Mouse (Mus musculus) large intestine, adult 2 months (tissue): ENCODE measurements around the gene Tbcc. TPM values are rescaled to one million over a fixed set of nuclear protein-coding genes. Genes with fewer than 3 reads are reported as not detected.
"Not testable (repeated sequence)": the region's sequence is repeated elsewhere in the genome, so short reads cannot be mapped to it uniquely, and the experiment has no call there.

ENCODE experiments used
- DNase-seq: peaks from one replicate; pipeline ENCODE4 v3.0.0-alpha.2; 2012; ENCODE audit warnings: low read depth, low spot score
- WGBS: fragments of 180-500 bp; shearing (Covaris S2); methylation state at CpG from one replicate; pipeline ENCODE4 v1.1.7; 2018; 5-methylcytosine and 5-hydroxymethylcytosine counted together
- polyA plus RNA-seq: library from polyadenylated mRNA; depleted of rRNA; stranded (reverse); fragments of >200 nt; gene quantifications from 2 replicates; pipeline ENCODE4 v1.2.3, GENCODE M21; 2012; rRNA removed

Tbcc gene
- polyA plus RNA-seq, result 16.0 and 18.2 TPM in 2 replicates

GRCm38 (mm10) chr17:46890116-46890815 is at the start of gene Tbcc:
Tbcc (plus strand) TSS chr17:46890684.
- 1% methylated on average over 40 of the region's 40 CpGs for WGBS
- DNase-seq, result peak; percentile 90

- 53% methylated on average over 2 of the region's 2 CpGs for WGBS
- DNase-seq, result no peak
Observed at GRCm38 (mm10) chr17:46843022-46843421, 47.5 kb upstream of the Tbcc start.

GRCm38 (mm10) chr17:46843716-46844115 is 46.8 kb upstream of the Tbcc start:
- DNase-seq, result no peak

GRCm38 (mm10) chr17:46844811-46845210 is 45.7 kb upstream of the Tbcc start:
- 80% methylated on average over 10 of the region's 10 CpGs for WGBS
- no peak for DNase-seq

More at GRCm38 (mm10) chr17:46843716-46844115, 46.8 kb upstream of the Tbcc start:
- 61% methylated on average over 7 of the region's 7 CpGs for WGBS

GRCm38 (mm10) chr17:46845262-46845661 is 45.2 kb upstream of the Tbcc start:
- no peak for DNase-seq
- 88% methylated on average over 12 of the region's 12 CpGs for WGBS

- WGBS, result 95% methylated on average over 18 of the region's 18 CpGs
- not testable (repeated sequence) for DNase-seq
Observed at GRCm38 (mm10) chr17:46846573-46846972, 43.9 kb upstream of the Tbcc start.

- no peak for DNase-seq
- 88% methylated on average over 7 of the region's 7 CpGs for WGBS
Observed at GRCm38 (mm10) chr17:46847206-46847605, 43.3 kb upstream of the Tbcc start.

GRCm38 (mm10) chr17:46852725-46853124 is 37.8 kb upstream of the Tbcc start:
- no peak for DNase-seq

GRCm38 (mm10) chr17:46853281-46853680 is 37.2 kb upstream of the Tbcc start:
- WGBS, result 26% methylated on average over 6 of the region's 6 CpGs
- DNase-seq, result no peak

More at GRCm38 (mm10) chr17:46852725-46853124, 37.8 kb upstream of the Tbcc start:
- WGBS, result 14% methylated on average over 6 of the region's 6 CpGs

GRCm38 (mm10) chr17:46854096-46854495 is 36.4 kb upstream of the Tbcc start:
- no peak for DNase-seq
- WGBS, result 83% methylated on average over 7 of the region's 7 CpGs

- WGBS, result 67% methylated on average over 8 of the region's 8 CpGs
- DNase-seq, result no peak
Observed at GRCm38 (mm10) chr17:46854640-46855110, 35.8 kb upstream of the Tbcc start.

GRCm38 (mm10) chr17:46855328-46856106 is 35.0 kb upstream of the Tbcc start:
- no peak for DNase-seq
- 41% methylated on average over 15 of the region's 15 CpGs for WGBS

GRCm38 (mm10) chr17:46856107-46856388 is 34.4 kb upstream of the Tbcc start:
- WGBS, result 3% methylated on average over 4 of the region's 4 CpGs
- no peak for DNase-seq

- WGBS, result under 1% methylated on average over 87 of the region's 87 CpGs
- no peak for DNase-seq
Observed at GRCm38 (mm10) chr17:46856471-46857360, 33.8 kb upstream of the Tbcc start.

- under 1% methylated on average over 46 of the region's 52 CpGs for WGBS
- DNase-seq, result no peak
Observed at GRCm38 (mm10) chr17:46857361-46857902, 33.1 kb upstream of the Tbcc start.

GRCm38 (mm10) chr17:46857903-46858748 is 32.4 kb upstream of the Tbcc start, which contains the start of gene Bicral:
Bicral (minus strand) TSS chr17:46858482.
- WGBS, result 1% methylated on average over 61 of the region's 65 CpGs
- no peak for DNase-seq

GRCm38 (mm10) chr17:46858749-46859444 is 31.6 kb upstream of the Tbcc start:
- 25% methylated on average over 9 of the region's 9 CpGs for WGBS
- no peak for DNase-seq

- whole genome bisulfite sequencing, result 89% methylated on average over 4 of the region's 4 CpGs
- DNase-seq, result no peak
Observed at GRCm38 (mm10) chr17:46860120-46860519, 30.4 kb upstream of the Tbcc start.
